Comparison of ENCODE assay signal across 10 mouse cellular contexts in genomic region chr10:42227751-42228241, GRCm38 (mm10). TPM values are rescaled to one million over a fixed set of nuclear protein-coding genes. Genes with fewer than 3 reads are reported as not detected.
DNase-seq lines count a peak whose midpoint lies in the region.
"Had no signal": no experiment of that assay in that cellular context is flagged by ENCODE, and none has a peak within 500 bp of the region (broad histone marks: within the 10 kb centered on the region; RNA-seq: fewer than 3 reads in every experiment).

No protein-coding gene starts in this region.

- intact Hi-C loops in heart, postnatal 25 days (cut with DNase I) = loop anchor here (2.0 kb wide), 1 partner anchor 15 kb away; no protein-coding TSS in a partner anchor

- peak; percentile 55 to 66 for DNase-seq in heart, adult 9 months (ENCODE audit: low spot score in 2 of 2)
- DNase-seq in heart, postnatal 25 days (ENCODE audit: low spot score) = no peak
- peak; percentile 8 for DNase-seq in thymus, postnatal 0 days (ENCODE audit: low spot score)
- no peak for DNase-seq in thymus, adult 18-20 months
- DNase-seq in cerebellum, postnatal 14 days = peak; percentile 69 to 78
- no peak for DNase-seq in layer of hippocampus, postnatal 10 days (ENCODE audit: low spot score in 2 of 2)
- DNase-seq in kidney, adult 11 months = no peak
- DNase-seq: adrenal gland, postnatal 25 days; kidney, postnatal 36 days; right cerebral cortex, postnatal 25 days had no signal

RNA-seq across cellular contexts. Expression of gene Foxo3, which starts 48.8 kb away (rescaled TPM):
- 10 to 100 TPM; 69.7 to 90.2 TPM for total RNA-seq in heart, postnatal 25 days (2021)
- 12.1 and 14.0 TPM in 2 replicates for polyA plus RNA-seq in thymus, postnatal 0 days (2015; fragmentation: Nextera tagmentation; extraction: Ambion mirVana)
- 10 to 100 TPM; 31.0 to 32.2 TPM for total RNA-seq in layer of hippocampus, postnatal 10 days (2021)

Comparison
In these comparisons a context has a peak if more than half of its experiments do, and no peak if none do; other contexts are left out.
1. DNase-seq: peak in heart, adult 9 months (2 of 2), thymus, postnatal 0 days (single experiment) and cerebellum, postnatal 14 days (2 of 2); none in heart, postnatal 25 days (single experiment), thymus, adult 18-20 months (0 of 2), layer of hippocampus, postnatal 10 days (0 of 2) and kidney, adult 11 months (single experiment).